Mouse (Mus musculus): ENCODE data around the gene Stk24. TPM values are rescaled to one million over a fixed set of nuclear protein-coding genes. Genes with fewer than 3 reads are reported as not detected.

Stk24 gene
- polyA plus RNA-seq, 1 experiment = 8.5 TPM

- Histone ChIP-seq H3K36me3 (ENCODE audit: control insufficient read depth, insufficient read depth, low read length) (no peaks in the 10 kb centered on the region), H3K4me3 (ENCODE audit: control insufficient read depth, low read depth, low read length) (no peak overlapping the region), H3K27ac (ENCODE audit: control insufficient read depth, insufficient read depth, low read depth, low read length) (no peak overlapping the region), H3K27me3 (ENCODE audit: control insufficient read depth, insufficient read depth, low read length) (no peaks in the 10 kb centered on the region), H3K4me1 (ENCODE audit: control insufficient read depth, insufficient read depth, low read length) (peaks cover 6% of the 10 kb centered on the region)
- 0 out of 2 replicates have a peak, but pooled peaks have one; percentile 16 for TF ChIP-seq CTCF (IDR thresholded peaks at IDR 0.05; ENCODE audit: control insufficient read depth, insufficient read depth, insufficient replicate concordance, low read depth, low read length)
- no peak for TF ChIP-seq POLR2A (IDR thresholded peaks at IDR 0.05; ENCODE audit: control insufficient read depth, low read depth, low read length)
Observed at GRCm38 (mm10) chr14:121399676-121400075, 19.9 kb upstream of the Stk24 start.

DNA sequence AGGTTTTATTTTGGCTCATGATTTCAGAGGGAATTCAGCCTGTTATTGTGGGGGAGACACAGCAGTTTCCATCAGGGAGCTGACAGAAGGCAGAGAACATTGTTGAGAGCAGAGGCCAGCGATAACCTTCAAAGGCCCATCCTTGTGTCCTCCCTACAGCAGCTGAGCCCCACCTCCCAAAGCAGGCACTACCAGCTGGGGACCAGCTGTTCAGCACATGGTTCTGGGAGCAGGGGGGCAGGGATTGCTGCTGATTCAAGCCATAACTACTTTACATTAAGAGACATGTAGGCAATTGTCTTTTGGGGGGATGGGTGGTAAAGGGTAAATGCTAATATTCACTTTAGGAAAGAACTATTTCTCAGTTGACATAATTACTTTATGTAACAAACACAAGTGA, 17.7 kb upstream of the Stk24 start:
- Histone ChIP-seq H3K27ac (ENCODE audit: control insufficient read depth, insufficient read depth, low read depth, low read length) (no peak overlapping the region; the same call in 1 of the 2 replicates), H3K4me1 (ENCODE audit: control insufficient read depth, insufficient read depth, low read length) (peaks cover 4% of the 10 kb centered on the region; the same call in 1 of the 2 replicates), H3K27me3 (ENCODE audit: control insufficient read depth, insufficient read depth, low read length) (no peaks in the 10 kb centered on the region), H3K4me3 (ENCODE audit: control insufficient read depth, low read depth, low read length) (no peak overlapping the region), H3K36me3 (ENCODE audit: control insufficient read depth, insufficient read depth, low read length) (no peaks in the 10 kb centered on the region)
- TF ChIP-seq CTCF (IDR thresholded peaks at IDR 0.05; ENCODE audit: control insufficient read depth, insufficient read depth, insufficient replicate concordance, low read depth, low read length) (no peak), POLR2A (IDR thresholded peaks at IDR 0.05; ENCODE audit: control insufficient read depth, low read depth, low read length) (no peak)

DNA sequence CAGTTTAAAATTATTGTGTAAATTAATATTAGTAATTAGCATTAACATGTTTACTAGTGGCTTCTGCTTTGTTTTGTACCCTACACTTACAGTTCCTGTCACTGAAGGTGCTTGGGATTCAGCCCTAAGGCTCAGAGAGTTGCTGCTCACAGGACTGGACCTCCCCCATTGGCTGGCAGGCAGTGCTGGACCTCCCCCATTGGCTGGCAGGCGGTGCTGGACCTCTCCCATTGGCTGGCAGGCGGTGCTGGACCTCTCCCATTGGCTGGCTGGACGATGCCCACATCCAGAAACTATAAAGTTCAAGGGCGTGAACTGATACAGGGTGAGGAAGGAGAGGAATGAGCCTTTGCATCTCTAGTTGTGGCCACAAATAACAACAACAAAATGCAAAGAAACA, 15.3 kb upstream of the Stk24 start:
- Histone ChIP-seq H3K36me3 (ENCODE audit: control insufficient read depth, insufficient read depth, low read length) (no peaks in the 10 kb centered on the region), H3K27ac (ENCODE audit: control insufficient read depth, insufficient read depth, low read depth, low read length) (no peak overlapping the region), H3K27me3 (ENCODE audit: control insufficient read depth, insufficient read depth, low read length) (no peaks in the 10 kb centered on the region), H3K4me3 (ENCODE audit: control insufficient read depth, low read depth, low read length) (no peak overlapping the region), H3K4me1 (ENCODE audit: control insufficient read depth, insufficient read depth, low read length) (peaks cover 4% of the 10 kb centered on the region; the same call in 1 of the 2 replicates)
- TF ChIP-seq CTCF (IDR thresholded peaks at IDR 0.05; ENCODE audit: control insufficient read depth, insufficient read depth, insufficient replicate concordance, low read depth, low read length) (no peak), POLR2A (IDR thresholded peaks at IDR 0.05; ENCODE audit: control insufficient read depth, low read depth, low read length) (no peak)

GRCm38 (mm10) chr14:121391927-121392326, 12.1 kb upstream of the Stk24 start:
- TF ChIP-seq POLR2A (IDR thresholded peaks at IDR 0.05; ENCODE audit: control insufficient read depth, low read depth, low read length) (no peak), CTCF (IDR thresholded peaks at IDR 0.05; ENCODE audit: control insufficient read depth, insufficient read depth, insufficient replicate concordance, low read depth, low read length) (no peak)
- Histone ChIP-seq H3K27me3 (ENCODE audit: control insufficient read depth, insufficient read depth, low read length) (no peaks in the 10 kb centered on the region), H3K27ac (ENCODE audit: control insufficient read depth, insufficient read depth, low read depth, low read length) (no peak overlapping the region), H3K4me3 (ENCODE audit: control insufficient read depth, low read depth, low read length) (no peak overlapping the region), H3K4me1 (ENCODE audit: control insufficient read depth, insufficient read depth, low read length) (peaks cover 4% of the 10 kb centered on the region; the same call in 1 of the 2 replicates), H3K36me3 (ENCODE audit: control insufficient read depth, insufficient read depth, low read length) (no peaks in the 10 kb centered on the region)

DNA sequence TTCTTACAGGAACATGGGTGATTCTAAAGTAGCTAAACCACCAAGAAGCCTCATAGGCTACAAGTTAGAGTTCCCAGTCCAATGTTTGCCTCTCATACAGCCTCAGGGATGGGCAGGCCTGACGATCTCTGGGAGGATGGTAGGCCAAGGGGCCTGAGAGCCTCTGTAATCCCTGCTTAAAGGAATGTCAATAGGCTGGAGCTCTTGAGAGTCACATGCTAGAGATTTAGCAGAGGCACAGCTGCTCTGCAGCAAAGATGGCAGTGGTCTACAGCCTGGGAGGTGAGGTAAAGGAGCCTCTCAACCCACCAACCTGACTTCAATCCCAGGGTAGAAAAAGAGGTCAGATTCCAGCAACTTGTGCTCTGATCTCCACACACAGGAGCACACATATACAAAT, 7.9 kb upstream of the Stk24 start:
- TF ChIP-seq POLR2A (IDR thresholded peaks at IDR 0.05; ENCODE audit: control insufficient read depth, low read depth, low read length) (no peak), CTCF (IDR thresholded peaks at IDR 0.05; ENCODE audit: control insufficient read depth, insufficient read depth, insufficient replicate concordance, low read depth, low read length) (no peak)
- Histone ChIP-seq H3K27ac (ENCODE audit: control insufficient read depth, insufficient read depth, low read depth, low read length) (no peak overlapping the region), H3K4me1 (ENCODE audit: control insufficient read depth, insufficient read depth, low read length) (peaks cover 3% of the 10 kb centered on the region), H3K36me3 (ENCODE audit: control insufficient read depth, insufficient read depth, low read length) (no peaks in the 10 kb centered on the region), H3K4me3 (ENCODE audit: control insufficient read depth, low read depth, low read length) (no peak overlapping the region), H3K27me3 (ENCODE audit: control insufficient read depth, insufficient read depth, low read length) (no peaks in the 10 kb centered on the region)

- no peaks in the 10 kb centered on the region for H3K27me3 ChIP-seq (ENCODE audit: control insufficient read depth, insufficient read depth, low read length)
- H3K4me1 ChIP-seq (ENCODE audit: control insufficient read depth, insufficient read depth, low read length) = peaks cover 3% of the 10 kb centered on the region
- no peaks in the 10 kb centered on the region for H3K36me3 ChIP-seq (ENCODE audit: control insufficient read depth, insufficient read depth, low read length)
- no peak overlapping the region for H3K4me3 ChIP-seq (ENCODE audit: control insufficient read depth, low read depth, low read length)
- TF ChIP-seq POLR2A (IDR thresholded peaks at IDR 0.05; ENCODE audit: control insufficient read depth, low read depth, low read length) = no peak
- TF ChIP-seq CTCF (IDR thresholded peaks at IDR 0.05; ENCODE audit: control insufficient read depth, insufficient read depth, insufficient replicate concordance, low read depth, low read length) = no peak
- H3K27ac ChIP-seq (ENCODE audit: control insufficient read depth, insufficient read depth, low read depth, low read length) = no peak overlapping the region
Observed at GRCm38 (mm10) chr14:121385440-121385839, 5.6 kb upstream of the Stk24 start.

DNA sequence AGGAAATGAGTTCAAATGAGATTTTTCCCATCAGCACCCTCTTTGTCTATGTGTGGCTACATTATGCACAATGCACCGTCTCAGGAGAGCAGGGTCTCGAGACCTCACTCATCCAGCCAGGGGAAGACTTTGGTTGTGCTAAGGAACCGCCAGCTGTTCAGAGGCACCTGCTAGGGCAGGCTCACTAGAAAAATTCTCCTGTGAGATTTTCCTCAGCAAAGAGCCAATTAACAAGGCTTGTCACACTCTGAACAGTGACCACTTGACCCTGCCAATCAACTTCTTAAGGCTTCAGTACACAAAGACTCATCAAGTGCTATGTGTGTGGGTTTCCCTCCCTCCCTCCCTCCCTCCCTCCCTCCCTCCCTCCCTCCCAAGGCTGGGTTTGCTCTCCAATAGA, 4.0 kb upstream of the Stk24 start:
- Histone ChIP-seq H3K36me3 (ENCODE audit: control insufficient read depth, insufficient read depth, low read length) (no peaks in the 10 kb centered on the region), H3K4me1 (ENCODE audit: control insufficient read depth, insufficient read depth, low read length) (peaks cover 5% of the 10 kb centered on the region), H3K27ac (ENCODE audit: control insufficient read depth, insufficient read depth, low read depth, low read length) (no peak overlapping the region), H3K4me3 (ENCODE audit: control insufficient read depth, low read depth, low read length) (no peak overlapping the region), H3K27me3 (ENCODE audit: control insufficient read depth, insufficient read depth, low read length) (no peaks in the 10 kb centered on the region)
- no peak for TF ChIP-seq POLR2A (IDR thresholded peaks at IDR 0.05; ENCODE audit: control insufficient read depth, low read depth, low read length)
- no peak for TF ChIP-seq CTCF (IDR thresholded peaks at IDR 0.05; ENCODE audit: control insufficient read depth, insufficient read depth, insufficient replicate concordance, low read depth, low read length)

Data from testis, adult 2 months (tissue).